In genomic region chr4:130130641-130131350, GRCm38 (mm10) we compare ENCODE assay signal across 16 mouse cellular contexts. TPM values are rescaled to one million over a fixed set of nuclear protein-coding genes. Genes with fewer than 3 reads are reported as not detected.
DNase-seq lines count a peak whose midpoint lies in the region; ATAC-seq and TF ChIP-seq lines count a peak whose summit lies in the region.
"Had no signal": no experiment of that assay in that cellular context is flagged by ENCODE, and none has a peak within 500 bp of the region (broad histone marks: within the 10 kb centered on the region; RNA-seq: fewer than 3 reads in every experiment).

No protein-coding gene starts in this region.

- no peaks in the 10 kb centered on the region for H3K27me3 ChIP-seq in forebrain, postnatal 0 days (ENCODE audit: insufficient read depth, low read length)

- no peaks in the 10 kb centered on the region for H3K9me3 ChIP-seq in forebrain, postnatal 0 days (ENCODE audit: low read length)
- H3K9me3 ChIP-seq: embryonic facial prominence, embryonic 15.5 days; G1E; liver, embryonic 15.5 days had no signal

- no peak overlapping the region for H3K9ac ChIP-seq in forebrain, postnatal 0 days
- H3K9ac ChIP-seq: embryonic facial prominence, embryonic 15.5 days; liver, embryonic 15.5 days had no signal

- ATAC-seq in forebrain, postnatal 0 days, result no peak
- ATAC-seq: forebrain, embryonic 16.5 days had no signal

- no peak overlapping the region for H3K4me2 ChIP-seq in forebrain, postnatal 0 days (ENCODE audit: low read depth)
- H3K4me2 ChIP-seq: embryonic facial prominence, embryonic 15.5 days; liver, embryonic 15.5 days had no signal

- H3K27ac ChIP-seq in forebrain, postnatal 0 days (ENCODE audit: low read depth, low read length), result no peak overlapping the region
- H3K27ac ChIP-seq: embryonic facial prominence, embryonic 15.5 days; liver, embryonic 15.5 days had no signal

- WGBS in forebrain, postnatal 0 days, result 53% methylated on average over 13 of the region's 13 CpGs

- H3K4me1 ChIP-seq in forebrain, postnatal 0 days (ENCODE audit: insufficient read depth), result no peaks in the 10 kb centered on the region

- peaks cover 21% of the 10 kb centered on the region for H3K36me3 ChIP-seq in forebrain, postnatal 0 days (ENCODE audit: insufficient read depth)

- no peak overlapping the region for H3K4me3 ChIP-seq in forebrain, postnatal 0 days (ENCODE audit: low read depth, low read length)
- H3K4me3 ChIP-seq: embryonic facial prominence, embryonic 15.5 days; liver, embryonic 15.5 days had no signal

- no peak for TF ChIP-seq CTCF in forebrain, postnatal 0 days (IDR thresholded peaks at IDR 0.05; ENCODE audit: low read depth)

- peak; percentile 69 to 86 for DNase-seq in adrenal gland, adult (ENCODE audit: inconsistent age in 2 of 2, low spot score in 1 of 2)
- no peak for DNase-seq in adrenal gland, adult 18-20 months (ENCODE audit: low spot score in 2 of 2)
- DNase-seq in R1 (ENCODE audit: low read depth, low spot score) (peak; percentile 46), liver (no peak)
- DNase-seq in kidney, adult 11 months, result peak; percentile 85
- DNase-seq in kidney, postnatal 4 days, result peak; percentile 53 to 78
- DNase-seq in layer of hippocampus, adult 11-12 months (ENCODE audit: low spot score), result no peak
- no peak for DNase-seq in forebrain, postnatal 0 days
- DNase-seq: cerebellum, adult 8-10 months; midbrain, embryonic 14.5 days; thymus, postnatal 4 days had no signal

RNA-seq across cellular contexts. Expression of gene Hcrtr1, which starts 8.4 kb away (rescaled TPM):
- total RNA-seq in adrenal gland, adult 18-20 months (2021), result under 1 TPM; 0.46 to 0.77 TPM
- 2.4 and 5.0 TPM in 2 replicates for total RNA-seq in forebrain, postnatal 0 days (2014; rRNA removed)
- polyA plus RNA-seq in forebrain, postnatal 0 days (2015; fragmentation: Nextera tagmentation; extraction: Ambion mirVana), result 1.6 and 2.5 TPM in 2 replicates
- total RNA-seq: G1E had no signal
- polyA plus RNA-seq: embryonic facial prominence, embryonic 15.5 days; G1E; heart, embryonic 16.5 days; liver, embryonic 15.5 days had no signal

RNA-seq across cellular contexts. Expression of gene Pef1, which starts 28.4 kb away (rescaled TPM):
- total RNA-seq in adrenal gland, adult 18-20 months (2021), result 10 to 100 TPM; 74.1 to 79.0 TPM
- 51.6 and 52.9 TPM in 2 replicates for total RNA-seq in forebrain, postnatal 0 days (2014; rRNA removed)
- 58.5 and 60.7 TPM in 2 replicates for polyA plus RNA-seq in forebrain, postnatal 0 days (2015; fragmentation: Nextera tagmentation; extraction: Ambion mirVana)

RNA-seq across cellular contexts. Expression of gene Tinagl1, which starts 44.1 kb away (rescaled TPM):
- total RNA-seq in adrenal gland, adult 18-20 months (2021), result 100 to 1,000 TPM; 133 to 239 TPM
- 3.5 and 6.7 TPM in 2 replicates for total RNA-seq in forebrain, postnatal 0 days (2014; rRNA removed)
- 3.5 and 4.5 TPM in 2 replicates for polyA plus RNA-seq in forebrain, postnatal 0 days (2015; fragmentation: Nextera tagmentation; extraction: Ambion mirVana)

Comparison
In these comparisons a context has a peak if more than half of its experiments do, and no peak if none do; other contexts are left out.
1. DNase-seq: peak in adrenal gland, adult (2 of 2), R1 (single experiment), kidney, adult 11 months (single experiment) and kidney, postnatal 4 days (2 of 2); none in adrenal gland, adult 18-20 months (0 of 2), layer of hippocampus, adult 11-12 months (single experiment), liver (single experiment) and forebrain, postnatal 0 days (single experiment).
2. RNA of gene Tinagl1, which starts 44.1 kb away (total RNA-seq): 133 to 239 TPM in adrenal gland, adult 18-20 months; 3.5 to 6.7 TPM in forebrain, postnatal 0 days; every median in the first group is over 10 times any median in the second.